Mouse (Mus musculus) urinary bladder, adult 2 months (tissue): Measurements from ENCODE around the gene Palmd. TPM values are rescaled to one million over a fixed set of nuclear protein-coding genes. Genes with fewer than 3 reads are reported as not detected.

Experiments used
- DNase-seq: peaks from one replicate; pipeline ENCODE4 v3.0.0; 2022; ENCODE audit warnings: low spot score
- polyA plus RNA-seq: library from polyadenylated mRNA; depleted of rRNA; stranded (reverse); fragments of >200 nt; gene quantifications from 2 replicates; pipeline ENCODE4 v1.2.3, GENCODE M21; 2012; rRNA removed

Gene Palmd
- 5.9 and 6.7 TPM in 2 replicates for polyA plus RNA-seq

GRCm38 (mm10) chr3:116968540-116968997 is at the start of gene Palmd:
Gene Palmd (minus strand): TSS chr3:116968987.
- peak; percentile 34 for DNase-seq

DNA sequence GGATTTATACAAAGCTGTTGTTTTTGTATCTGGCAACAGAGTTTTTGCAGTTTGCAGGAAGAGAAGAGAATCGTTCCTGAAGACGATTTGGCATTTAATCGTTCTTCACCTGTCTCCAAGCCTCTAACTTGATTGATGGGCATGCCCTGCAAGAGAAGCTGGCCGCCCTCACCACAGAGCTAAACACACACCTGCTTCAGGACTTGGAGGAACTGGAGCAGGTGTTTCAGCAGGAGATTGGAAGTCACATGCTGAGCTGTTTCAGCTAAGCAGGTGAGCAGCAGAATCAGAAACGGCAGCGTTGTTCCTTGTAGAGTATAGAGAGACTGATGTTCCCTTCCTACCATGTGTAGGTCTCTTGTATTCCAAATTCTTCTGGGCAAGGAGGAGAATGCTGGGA is 41.4 kb upstream of the Palmd start:
- no peak for DNase-seq

- no peak for DNase-seq
Measured at GRCm38 (mm10) chr3:117007340-117007739, 38.6 kb upstream of the Palmd start.

GRCm38 (mm10) chr3:117006636-117007035 is 37.8 kb upstream of the Palmd start:
- DNase-seq, result no peak

DNA sequence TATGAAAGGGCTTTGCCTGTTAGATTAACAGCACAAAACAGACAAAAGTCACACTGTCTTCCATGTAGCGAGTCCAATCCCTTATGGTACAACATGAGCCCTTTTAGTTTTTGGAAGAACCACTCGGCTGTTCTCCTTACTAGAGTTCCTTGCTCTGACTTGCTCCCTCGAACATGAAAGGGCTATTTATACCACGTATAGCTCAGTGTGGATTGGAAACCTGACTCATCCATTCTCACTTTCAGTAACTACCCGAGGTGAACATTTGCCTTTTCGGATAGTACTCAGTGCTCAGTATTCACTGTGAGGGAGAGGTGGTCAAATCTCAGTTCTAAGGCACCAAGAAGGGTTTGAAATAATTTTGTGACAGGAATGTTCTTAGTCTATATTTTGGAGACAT is 34.6 kb upstream of the Palmd start:
- no peak for DNase-seq

- no peak for DNase-seq
Measured at GRCm38 (mm10) chr3:117001686-117002485, 33.1 kb upstream of the Palmd start.

- no peak for DNase-seq
Measured at GRCm38 (mm10) chr3:116993011-116993410, 24.2 kb upstream of the Palmd start.

DNA sequence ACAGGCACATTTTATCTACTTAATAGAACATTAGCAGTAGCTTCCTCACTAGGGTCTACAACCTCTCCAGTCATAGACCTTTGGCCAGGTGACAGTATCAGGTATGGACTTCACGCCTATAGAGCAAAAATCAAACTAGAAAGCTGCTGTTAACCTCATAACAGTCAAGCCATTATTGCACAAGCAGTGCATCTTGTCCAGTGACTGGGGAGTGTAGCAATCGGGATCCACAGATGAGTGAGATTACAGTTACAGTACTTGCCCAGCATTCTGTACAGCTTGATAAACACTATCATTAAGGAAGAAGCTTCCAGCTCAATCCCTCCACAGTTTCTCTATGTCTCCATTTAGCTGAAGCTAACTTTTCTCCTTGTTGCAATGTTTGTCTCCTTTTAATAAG is 22.4 kb upstream of the Palmd start:
- DNase-seq, result no peak

DNA sequence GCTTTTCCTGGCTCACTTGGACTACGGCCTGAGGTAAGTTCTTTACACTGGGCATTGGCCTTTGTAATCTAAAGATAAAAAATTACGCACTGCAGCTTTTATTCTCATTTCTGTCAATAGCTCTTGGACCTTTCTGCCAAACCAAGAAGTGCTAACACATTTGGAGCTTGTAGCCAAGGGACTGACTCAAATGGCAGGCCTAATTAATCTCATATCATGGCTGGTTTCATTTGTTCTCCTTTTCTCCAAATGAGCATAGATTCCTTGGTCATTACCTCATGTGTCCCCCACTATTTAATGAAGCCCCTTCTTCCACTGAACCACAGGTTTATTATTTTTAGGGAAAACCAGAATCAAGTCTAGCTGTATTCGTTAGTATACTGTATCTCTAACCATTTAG is 19.4 kb upstream of the Palmd start:
- no peak for DNase-seq

- DNase-seq, result no peak
Measured at GRCm38 (mm10) chr3:116986451-116986850, 17.7 kb upstream of the Palmd start.

DNA sequence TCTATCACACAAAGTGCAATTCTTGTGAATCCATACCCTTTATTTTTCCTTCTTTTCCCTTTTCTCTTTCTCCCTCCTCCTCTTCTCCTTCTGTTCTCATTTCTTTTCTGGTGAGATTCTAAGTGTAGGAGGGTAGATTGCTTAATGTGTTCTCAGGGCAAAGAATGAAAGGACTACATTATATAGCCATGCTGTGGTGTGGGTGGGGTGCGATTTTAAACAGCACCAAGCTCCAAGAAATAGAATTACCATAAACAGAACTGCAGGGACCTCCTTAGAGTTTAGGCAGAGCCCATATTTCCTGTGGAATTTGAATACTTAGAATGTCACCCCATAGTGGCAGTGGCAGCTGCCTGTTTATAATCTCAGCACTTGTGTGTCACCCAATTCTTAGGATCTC is 17.0 kb upstream of the Palmd start:
- no peak for DNase-seq

- DNase-seq, result no peak
Measured at GRCm38 (mm10) chr3:116985042-116985455, 16.3 kb upstream of the Palmd start.

DNA sequence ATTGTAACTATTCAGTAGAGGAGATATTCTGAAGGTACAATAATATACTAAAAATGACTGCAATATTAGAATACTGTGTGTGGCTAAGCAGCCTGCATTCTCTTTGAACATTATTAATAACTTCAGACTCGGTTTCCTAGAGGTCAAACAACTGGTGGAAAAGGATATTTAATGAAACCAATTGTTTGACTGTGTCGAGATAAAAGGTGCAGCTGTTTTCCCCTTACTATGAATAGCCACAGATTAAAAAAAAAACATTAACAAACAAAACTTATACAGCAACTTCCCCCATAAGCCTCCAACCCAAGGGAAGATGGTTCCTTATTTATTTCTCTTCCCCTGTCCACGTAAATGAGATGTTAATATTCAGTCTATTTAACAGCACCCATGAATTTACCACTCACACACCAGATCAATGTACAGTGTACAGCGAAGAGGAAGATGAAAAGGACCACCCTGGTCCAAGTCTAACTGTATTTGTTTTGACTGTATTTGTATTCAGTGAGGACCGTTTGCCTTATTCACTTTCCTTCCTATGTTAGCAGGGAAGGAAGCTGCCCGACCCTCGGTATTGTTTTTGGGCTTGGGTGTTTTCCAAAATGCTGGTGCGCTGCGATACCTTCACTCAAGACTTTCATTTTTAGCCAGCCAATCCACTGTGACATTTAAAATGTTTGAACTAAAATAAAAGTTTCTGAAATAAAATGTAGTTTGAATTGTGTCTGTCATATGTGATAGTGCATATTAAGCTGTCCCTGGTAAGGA is 13.2 kb upstream of the Palmd start:
- no peak for DNase-seq

DNA sequence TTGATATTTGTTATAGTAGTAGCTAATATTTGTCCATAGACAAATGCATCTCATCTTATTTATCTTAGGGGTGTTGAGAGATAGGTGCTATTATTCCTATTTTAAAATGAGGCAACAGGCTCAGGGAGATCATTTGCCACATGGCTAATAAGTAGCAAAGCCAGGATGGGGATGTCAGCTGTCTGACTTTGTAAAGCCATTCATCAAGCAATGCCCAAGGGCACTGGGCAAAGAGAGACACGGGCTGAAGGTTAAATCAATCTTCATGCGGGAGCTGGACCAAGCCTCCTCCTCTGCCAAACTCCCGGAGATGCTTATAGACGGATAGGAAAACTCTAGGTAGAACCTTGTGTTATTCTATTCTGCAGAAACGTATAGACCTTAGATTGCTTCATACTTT is 999 bp upstream of the Palmd start:
- DNase-seq, result no peak

DNA sequence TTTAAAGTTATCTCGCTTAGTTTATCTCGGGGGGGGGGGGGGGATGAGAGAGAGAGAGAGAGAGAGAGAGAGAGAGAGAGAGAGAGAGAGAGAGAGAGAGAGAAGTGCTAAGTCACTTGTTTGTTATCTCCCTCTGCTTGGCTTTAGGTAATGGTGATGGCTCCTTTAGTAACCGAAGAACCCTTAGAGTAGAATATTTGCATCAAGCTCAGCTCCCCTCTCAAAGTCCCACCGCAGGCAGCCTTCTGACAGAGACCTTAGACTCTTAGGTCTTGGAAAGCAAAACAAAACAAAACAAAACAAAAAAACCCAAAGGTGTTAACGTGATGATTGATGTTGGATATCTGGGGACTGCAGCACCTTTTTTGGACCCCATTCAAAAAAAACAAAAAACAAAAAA is 216 bp upstream of the Palmd start:
- DNase-seq, result no peak

DNA sequence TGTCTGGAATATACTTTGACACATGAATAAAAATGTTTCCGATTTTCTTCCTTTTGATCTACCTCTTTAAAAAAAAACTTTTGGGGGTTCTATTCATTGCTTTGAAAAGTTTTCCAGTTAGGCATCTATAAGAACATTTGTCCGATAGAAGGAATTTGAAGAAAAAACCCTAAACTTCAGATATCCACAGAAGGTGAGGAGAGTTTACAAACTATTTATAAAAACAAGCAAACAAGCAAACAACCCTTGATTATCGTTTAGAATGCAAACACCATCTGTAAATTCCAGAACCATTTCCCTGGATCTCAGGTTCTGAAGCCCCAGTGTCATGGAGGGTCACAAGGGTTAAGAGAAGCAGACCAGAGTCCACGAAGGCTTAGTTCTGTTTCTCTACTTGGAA is 820 bp downstream of the Palmd start, which contains the start of gene 4930455H04Rik:
Gene 4930455H04Rik (plus strand): TSS at position 301 of the 400 bp plus-strand sequence.
- DNase-seq, result no peak

- no peak for DNase-seq
Measured at GRCm38 (mm10) chr3:116967436-116967835, 1.4 kb downstream of the Palmd start.

DNA sequence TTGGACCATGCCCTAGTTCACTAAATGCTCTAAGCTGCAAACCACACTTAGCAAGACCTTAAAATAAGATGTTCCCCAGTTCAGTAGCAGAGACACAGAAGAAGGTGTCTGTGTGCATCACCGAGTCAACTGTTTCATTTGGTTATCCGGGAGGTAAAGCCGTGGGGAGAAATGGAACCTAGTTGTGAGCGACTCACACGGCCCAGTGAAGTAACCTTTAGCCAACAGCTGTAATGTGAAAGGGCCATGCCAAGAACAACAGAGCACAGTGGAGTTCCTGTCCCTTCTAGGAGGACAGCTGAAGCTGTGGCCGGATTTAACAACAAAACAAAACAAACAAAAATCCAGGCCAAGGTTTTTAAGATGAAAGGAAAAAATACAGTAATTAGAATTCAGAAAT is 2.0 kb downstream of the Palmd start:
- DNase-seq, result no peak

- DNase-seq, result no peak
Measured at GRCm38 (mm10) chr3:116966225-116966624, 2.6 kb downstream of the Palmd start.

GRCm38 (mm10) chr3:116964426-116964825 is 4.4 kb downstream of the Palmd start:
- no peak for DNase-seq

- no peak for DNase-seq
Measured at GRCm38 (mm10) chr3:116963213-116963612, 5.6 kb downstream of the Palmd start.

DNA sequence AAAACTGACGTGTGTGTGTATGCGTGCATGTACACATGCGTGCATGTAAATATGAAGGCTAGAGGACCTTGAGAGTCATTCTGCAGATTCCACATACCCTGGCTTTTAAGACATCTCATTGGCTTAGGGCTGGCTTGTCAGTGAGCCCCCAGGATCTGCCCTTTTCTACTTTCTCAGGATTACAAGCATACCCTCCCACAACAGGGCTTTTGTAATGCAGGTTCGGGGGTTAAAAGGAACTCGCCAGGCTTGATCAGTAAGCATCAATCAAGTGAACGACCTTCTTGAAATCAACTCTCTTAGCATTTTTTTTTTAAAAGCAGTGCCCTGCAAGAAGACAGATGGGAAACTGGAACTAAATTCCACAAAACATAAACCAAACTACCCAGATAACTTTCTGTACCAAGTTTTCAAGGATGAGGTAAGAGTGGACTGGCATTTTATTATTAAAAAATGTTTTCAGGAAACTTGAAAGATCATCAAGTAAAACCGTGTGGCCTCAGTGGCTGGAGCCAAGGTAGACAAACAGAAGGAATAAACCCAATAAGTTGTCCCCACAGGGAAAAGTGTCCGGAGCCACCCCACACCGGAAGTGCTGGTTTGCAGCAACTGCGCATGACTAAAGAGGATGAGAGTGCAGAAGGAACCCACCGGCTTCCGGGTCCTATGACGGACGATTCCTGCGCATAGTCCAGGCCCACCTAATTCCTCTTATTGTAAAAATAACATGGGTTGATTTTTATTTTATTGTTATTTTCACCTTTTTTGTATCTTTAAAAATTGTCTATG is 7.2 kb downstream of the Palmd start:
- no peak for DNase-seq
